Mouse (Mus musculus) forebrain, postnatal 0 days (tissue): Measurements from ENCODE around the gene Slc6a17. TPM values are rescaled to one million over a fixed set of nuclear protein-coding genes. Genes with fewer than 3 reads are reported as not detected.
A peak's percentile ranks its signal among the peaks of the same experiment; 100 is the strongest.

Source experiments
- ATAC-seq: fragments of 200-750 bp; cut with Nextera tagmentation; 2 replicates; pipeline ENCODE4 v1.8.0; 2017; ENCODE audit warnings: mild to moderate bottlenecking, moderate library complexity
- DNase-seq: peaks from one replicate; pipeline ENCODE4 v3.0.0-alpha.2; 2015
- H3K27ac ChIP-seq: fragments of 300-500 bp; sonication (generic); 2 replicates; pipeline ENCODE4 v1.5.1; 2014; ENCODE audit warnings: low read depth, mild to moderate bottlenecking, antibody characterized with exemption, low read length, moderate library complexity, mixed read lengths
- H3K27me3 ChIP-seq: fragments of 300-500 bp; sonication (generic); 2 replicates; pipeline ENCODE4 v1.6.1; 2014; ENCODE audit warnings: mild to moderate bottlenecking, low read length, mixed read lengths; ENCODE audit not compliant: insufficient read depth
- H3K36me3 ChIP-seq: fragments of 300-500 bp; sonication (generic); 2 replicates; pipeline ENCODE4 v1.6.1; 2014; ENCODE audit warnings: mild to moderate bottlenecking, moderate library complexity; ENCODE audit not compliant: insufficient read depth
- H3K4me1 ChIP-seq: fragments of 300-500 bp; sonication (generic); 2 replicates; pipeline ENCODE4 v1.6.1; 2014; ENCODE audit warnings: antibody characterized with exemption; ENCODE audit not compliant: insufficient read depth
- H3K4me2 ChIP-seq: fragments of 300-500 bp; sonication (generic); 2 replicates; pipeline ENCODE4 v1.6.1; 2014; ENCODE audit warnings: low read depth, mild to moderate bottlenecking, moderate library complexity
- H3K4me3 ChIP-seq: fragments of 300-500 bp; sonication (generic); 2 replicates; pipeline ENCODE4 v1.5.1; 2014; ENCODE audit warnings: low read depth, low read length, mixed read lengths
- H3K9ac ChIP-seq: fragments of 300-500 bp; sonication (generic); 2 replicates; pipeline ENCODE4 v1.6.1; 2014; ENCODE audit warnings: mild to moderate bottlenecking
- H3K9me3 ChIP-seq: fragments of 300-500 bp; sonication (generic); 2 replicates; pipeline ENCODE4 v1.6.1; 2016; ENCODE audit warnings: low read length
- CTCF ChIP-seq: sonication (generic); IDR thresholded peaks from 2 replicates; pipeline ENCODE4 v1.5.1; 2016; ENCODE audit warnings: antibody characterized with exemption, control low read depth, low read depth
- WGBS: fragments of 180-500 bp; shearing (Covaris S2); extraction: QIAGEN DNeasy Blood & Tissue Kit; methylation state at CpG from one replicate; pipeline ENCODE4 v1.1.7; 2014; 5-methylcytosine and 5-hydroxymethylcytosine counted together
- polyA plus RNA-seq: library from polyadenylated mRNA; unstranded; fragments of >200 nt; fragmentation: Nextera tagmentation; extraction: Ambion mirVana; gene quantifications from 2 replicates; pipeline ENCODE4 v1.2.1, GENCODE M21; 2015
- total RNA-seq: library from RNA; depleted of rRNA; stranded (reverse); fragments of >200 nt; gene quantifications from 2 replicates; pipeline ENCODE4 v1.2.3, GENCODE M21; 2014

Slc6a17 gene
- total and polyA plus RNA-seq, 2 experiments from 2014 or later = 22.7 to 61.2 TPM

GRCm38 (mm10) chr3:107468106-107468505 lies 49.7 kb downstream of the Slc6a17 start:
- no peak overlapping the region for H3K9ac ChIP-seq
- H3K4me2 ChIP-seq = no peak overlapping the region
- H3K36me3 ChIP-seq = peaks cover 15% of the 10 kb centered on the region
- 85% methylated on average over 11 of the region's 11 CpGs for WGBS
- no peak overlapping the region for H3K27ac ChIP-seq
- DNase-seq (no peak), ATAC-seq (no peak)
- TF ChIP-seq CTCF = no peak
- H3K4me3 ChIP-seq = no peak overlapping the region
- H3K4me1 ChIP-seq = no peaks in the 10 kb centered on the region
- no peaks in the 10 kb centered on the region; the same call in 1 of the 2 replicates for H3K27me3 ChIP-seq
- no peaks in the 10 kb centered on the region for H3K9me3 ChIP-seq

- H3K36me3 ChIP-seq = peaks cover 12% of the 10 kb centered on the region
- no peak overlapping the region for H3K4me2 ChIP-seq
- H3K9ac ChIP-seq = no peak overlapping the region
- WGBS = 5% methylated on average over 6 of the region's 6 CpGs
- no peak overlapping the region for H3K27ac ChIP-seq
- peak; percentile 96 for TF ChIP-seq CTCF
- H3K9me3 ChIP-seq = no peaks in the 10 kb centered on the region
- H3K27me3 ChIP-seq = peaks cover 1% of the 10 kb centered on the region
- ATAC-seq (peak; percentile 82), DNase-seq (peak; percentile 90)
- H3K4me1 ChIP-seq = no peaks in the 10 kb centered on the region
- H3K4me3 ChIP-seq = no peak overlapping the region
Measured at GRCm38 (mm10) chr3:107466577-107466976, 51.2 kb downstream of the Slc6a17 start.

- peaks cover 24% of the 10 kb centered on the region for H3K27me3 ChIP-seq
- ATAC-seq (peak; percentile 50), DNase-seq (peak; percentile 88)
- H3K36me3 ChIP-seq = no peaks in the 10 kb centered on the region
- H3K9me3 ChIP-seq = no peaks in the 10 kb centered on the region
- H3K4me1 ChIP-seq = no peaks in the 10 kb centered on the region
- H3K27ac ChIP-seq = no peak overlapping the region
- no peak overlapping the region for H3K9ac ChIP-seq
- H3K4me2 ChIP-seq = no peak overlapping the region
- TF ChIP-seq CTCF = peak; percentile 97
- 15% methylated on average over 5 of the region's 5 CpGs for WGBS
- H3K4me3 ChIP-seq = no peak overlapping the region
Measured at GRCm38 (mm10) chr3:107462160-107462559, 55.7 kb downstream of the Slc6a17 start.

GRCm38 (mm10) chr3:107459773-107460431 lies 57.9 kb downstream of the Slc6a17 start:
- peaks cover 26% of the 10 kb centered on the region for H3K27me3 ChIP-seq
- peak overlapping the region; percentile 64 for H3K9ac ChIP-seq
- H3K4me3 ChIP-seq = peak overlapping the region; percentile 63
- under 1% methylated on average over 60 of the region's 69 CpGs for WGBS
- no peak overlapping the region for H3K27ac ChIP-seq
- H3K9me3 ChIP-seq = no peaks in the 10 kb centered on the region
- no peaks in the 10 kb centered on the region for H3K4me1 ChIP-seq
- peak; percentile 58 for ATAC-seq
- TF ChIP-seq CTCF = no peak
- H3K36me3 ChIP-seq = no peaks in the 10 kb centered on the region
- peak; percentile 53 for DNase-seq
- peak overlapping the region; percentile 98 for H3K4me2 ChIP-seq

- ATAC-seq (peak; percentile 48), DNase-seq (no peak)
- no peaks in the 10 kb centered on the region for H3K9me3 ChIP-seq
- H3K27ac ChIP-seq = no peak within 1 kb of the TSS
- H3K9ac ChIP-seq = peak within 1 kb of the TSS; percentile 64
- H3K4me2 ChIP-seq = peak within 1 kb of the TSS; percentile 98
- H3K4me3 ChIP-seq = peak within 1 kb of the TSS; percentile 63
- peaks cover 26% of the 10 kb centered on the region for H3K27me3 ChIP-seq
- 2% methylated on average over 67 of the region's 68 CpGs for WGBS
- no peaks in the 10 kb centered on the region for H3K36me3 ChIP-seq
- no peak for TF ChIP-seq CTCF
- H3K4me1 ChIP-seq = no peaks in the 10 kb centered on the region
Measured at GRCm38 (mm10) chr3:107459196-107459772, 58.5 kb downstream of the Slc6a17 start, which contains the start of gene Kcnc4. Gene Kcnc4, minus strand, starts transcription at chr3:107459552.

GRCm38 (mm10) chr3:107458528-107459195 lies 59.2 kb downstream of the Slc6a17 start:
- H3K4me3 ChIP-seq = peak overlapping the region; percentile 63
- peak; percentile 38; the same call in 1 of the 2 replicates for TF ChIP-seq CTCF
- peak overlapping the region; percentile 64 for H3K9ac ChIP-seq
- no peaks in the 10 kb centered on the region for H3K36me3 ChIP-seq
- no peaks in the 10 kb centered on the region for H3K4me1 ChIP-seq
- DNase-seq = peak; percentile 31
- 2% methylated on average over 46 of the region's 51 CpGs for WGBS
- peak overlapping the region; percentile 98 for H3K4me2 ChIP-seq
- H3K9me3 ChIP-seq = no peaks in the 10 kb centered on the region
- H3K27me3 ChIP-seq = peaks cover 26% of the 10 kb centered on the region
- no peak overlapping the region for H3K27ac ChIP-seq
- peak; percentile 32 for ATAC-seq

GRCm38 (mm10) chr3:107458104-107458503 lies 59.7 kb downstream of the Slc6a17 start:
- Histone ChIP-seq H3K27ac (no peak overlapping the region), H3K9ac (peak overlapping the region; percentile 64), H3K9me3 (no peaks in the 10 kb centered on the region), H3K27me3 (peaks cover 26% of the 10 kb centered on the region), H3K4me3 (peak overlapping the region; percentile 63), H3K4me1 (no peaks in the 10 kb centered on the region), H3K36me3 (no peaks in the 10 kb centered on the region), H3K4me2 (peak overlapping the region; percentile 98)
- no peak for TF ChIP-seq CTCF
- DNase-seq (no peak), ATAC-seq (no peak)
- 5% methylated on average over 23 of the region's 23 CpGs for WGBS
